Mouse (Mus musculus) kidney, embryonic 15.5 days (tissue): ENCODE results near the gene Cideb. TPM values are rescaled to one million over a fixed set of nuclear protein-coding genes. Genes with fewer than 3 reads are reported as not detected.

Experiments used
- ATAC-seq: fragments of 200-750 bp; cut with Nextera tagmentation; replicated peaks from 2 replicates; pipeline ENCODE4 v1.8.0; 2017; ENCODE audit warnings: moderate TSS enrichment; ENCODE audit not compliant: low FRiP score
- H3K27ac ChIP-seq: fragments of 300-500 bp; sonication (generic); 2 replicates; pipeline ENCODE4 v1.5.1; 2015; ENCODE audit warnings: mild to moderate bottlenecking, inconsistent platforms
- H3K27me3 ChIP-seq: fragments of 300-500 bp; sonication (generic); 2 replicates; pipeline ENCODE4 v1.6.1; 2015; ENCODE audit warnings: inconsistent platforms
- H3K36me3 ChIP-seq: fragments of 300-500 bp; sonication (generic); 2 replicates; pipeline ENCODE4 v1.6.1; 2015; ENCODE audit warnings: inconsistent platforms
- H3K4me1 ChIP-seq: fragments of 300-500 bp; sonication (generic); 2 replicates; pipeline ENCODE4 v1.6.1; 2015; ENCODE audit warnings: inconsistent platforms
- H3K4me2 ChIP-seq: fragments of 300-500 bp; sonication (generic); 2 replicates; pipeline ENCODE4 v1.6.1; 2015; ENCODE audit warnings: moderate library complexity, mild to moderate bottlenecking, inconsistent platforms
- H3K4me3 ChIP-seq: fragments of 300-500 bp; sonication (generic); replicated peaks from 2 replicates; pipeline ENCODE4 v1.5.1; 2015; ENCODE audit warnings: mild to moderate bottlenecking, inconsistent platforms
- H3K9ac ChIP-seq: fragments of 300-500 bp; sonication (generic); 2 replicates; pipeline ENCODE4 v1.6.1; 2015; ENCODE audit warnings: mild to moderate bottlenecking, inconsistent platforms
- H3K9me3 ChIP-seq: fragments of 300-500 bp; sonication (generic); replicated peaks from 2 replicates; pipeline ENCODE4 v1.6.1; 2016; ENCODE audit warnings: inconsistent platforms
- WGBS: fragments of 180-500 bp; shearing (Covaris S2); methylation state at CpG from one replicate; pipeline ENCODE4 v1.1.7; 2015; ENCODE audit warnings: mixed read lengths; 5-methylcytosine and 5-hydroxymethylcytosine counted together
- polyA plus RNA-seq: library from polyadenylated mRNA; unstranded; fragments of >200 nt; fragmentation: Nextera tagmentation; extraction: Ambion mirVana; gene quantifications from 2 replicates; pipeline ENCODE4 v1.2.1, GENCODE M21; 2015

Gene Cideb
- polyA plus RNA-seq: 10.0 and 11.2 TPM in 2 replicates

DNA sequence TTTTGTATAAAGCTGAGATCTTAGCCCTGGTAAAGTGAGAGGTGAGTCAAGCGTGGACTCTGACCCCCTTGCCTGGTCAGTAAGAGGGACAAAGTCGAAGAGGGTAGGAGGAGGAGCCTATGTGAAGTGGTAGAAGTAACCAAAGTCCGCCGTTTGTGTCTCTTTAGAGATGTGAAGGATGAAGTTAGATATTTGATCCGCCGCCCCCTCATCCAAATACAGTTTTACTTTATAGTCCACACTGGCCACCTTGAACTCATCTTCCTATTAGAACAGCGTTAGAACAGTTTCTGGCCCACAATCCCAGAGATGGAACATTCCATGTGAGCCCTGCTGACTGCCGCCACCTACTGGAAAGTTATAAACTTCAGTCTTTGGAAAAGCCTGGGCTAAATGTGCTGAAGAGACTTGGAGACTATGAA, at the start of gene Cideb:
Cideb (minus strand) TSS at position 96 of the 422 bp plus-strand sequence.
- peaks cover 25% of the 10 kb centered on the region for H3K27me3 ChIP-seq
- H3K9ac ChIP-seq: no peak within 1 kb of the TSS; the same call in 1 of the 2 replicates
- peak within 1 kb of the TSS; percentile 70 for H3K27ac ChIP-seq
- H3K4me3 ChIP-seq: peak within 1 kb of the TSS; percentile 15; the same call in 1 of the 2 replicates
- ATAC-seq: peak; percentile 40; the same call in 1 of the 2 replicates
- peaks cover 35% of the 10 kb centered on the region for H3K36me3 ChIP-seq
- H3K4me2 ChIP-seq: peak within 1 kb of the TSS; percentile 43
- H3K9me3 ChIP-seq: no peaks in the 10 kb centered on the region
- WGBS: 19% methylated on average over 8 of the region's 8 CpGs
- H3K4me1 ChIP-seq: peaks cover 38% of the 10 kb centered on the region

DNA sequence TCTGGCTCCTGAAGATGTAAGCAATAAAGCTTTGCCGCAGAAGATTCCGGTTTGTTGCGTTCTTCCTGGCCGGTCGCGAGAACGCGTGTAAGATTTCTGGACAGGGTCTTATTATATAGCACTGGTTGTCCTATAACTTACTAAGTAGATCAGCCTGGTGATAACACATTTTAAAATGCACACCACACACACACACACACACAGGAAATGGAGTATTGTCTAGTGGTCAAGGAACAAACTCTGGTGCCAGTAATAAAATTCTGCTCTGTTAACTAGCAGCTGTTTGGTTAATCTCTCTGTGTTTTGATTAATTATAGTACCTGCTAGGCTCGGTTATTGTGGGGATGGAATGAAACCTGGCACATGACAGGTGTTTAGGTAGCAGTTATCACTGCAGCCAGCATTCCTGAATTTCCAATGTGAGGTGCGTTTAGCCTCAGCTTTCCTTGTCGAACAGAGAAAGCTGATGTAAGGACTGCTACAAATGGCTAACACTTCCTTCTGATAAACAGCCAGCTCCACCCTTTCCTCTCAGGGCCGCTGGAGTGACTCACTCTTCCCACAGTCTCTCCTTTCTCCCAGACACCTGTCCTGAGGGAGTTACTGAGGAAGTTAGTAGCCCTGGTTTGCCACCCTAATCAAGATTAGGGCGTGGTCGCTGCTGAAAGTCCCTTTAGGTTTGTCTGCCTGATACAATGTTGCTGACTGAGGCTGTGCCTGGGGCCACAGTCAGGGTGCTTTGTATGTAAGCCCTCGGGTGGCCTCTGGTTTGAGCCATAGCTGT, 37.3 kb upstream of the Cideb start:
- WGBS: 71% methylated on average over 15 of the region's 15 CpGs

DNA sequence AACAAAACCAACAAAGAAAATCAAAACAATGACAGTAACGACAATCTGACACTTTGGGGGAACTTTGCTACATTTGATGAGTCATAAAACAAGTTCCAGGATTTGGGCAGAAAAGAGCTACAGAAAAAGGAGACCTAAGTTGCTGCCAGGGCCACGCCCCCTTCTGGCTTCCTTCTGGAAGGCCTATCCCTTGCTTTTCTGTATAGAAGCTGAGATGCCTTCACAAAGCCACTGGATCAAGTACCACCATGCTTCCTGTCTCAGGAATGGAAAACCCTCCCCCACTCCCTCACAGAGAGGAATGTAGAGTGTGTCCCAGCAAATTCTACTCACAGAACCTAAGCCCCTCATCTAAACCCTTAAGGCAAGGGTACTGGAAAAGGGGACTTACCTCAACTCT, 35.7 kb upstream of the Cideb start:
- H3K9me3 ChIP-seq: no peaks in the 10 kb centered on the region
- H3K4me2 ChIP-seq: no peak overlapping the region
- H3K36me3 ChIP-seq: no peaks in the 10 kb centered on the region
- WGBS: 45% methylated on average over 2 of the region's 2 CpGs
- H3K27ac ChIP-seq: no peak overlapping the region
- H3K4me3 ChIP-seq: no peak overlapping the region
- no peak overlapping the region for H3K9ac ChIP-seq
- H3K27me3 ChIP-seq: 0 out of 2 replicates have a peak, but pooled peaks cover 5% of the 10 kb centered on the region
- no peak for ATAC-seq
- peaks cover 11% of the 10 kb centered on the region for H3K4me1 ChIP-seq

More for the DNA sequence above, 37.3 kb upstream of the Cideb start:
- no peaks in the 10 kb centered on the region for H3K27me3 ChIP-seq
- no peak overlapping the region for H3K9ac ChIP-seq
- ATAC-seq: no peak
- H3K4me1 ChIP-seq: peaks cover 11% of the 10 kb centered on the region; the same call in 1 of the 2 replicates
- H3K4me3 ChIP-seq: no peak overlapping the region
- no peaks in the 10 kb centered on the region for H3K9me3 ChIP-seq
- no peaks in the 10 kb centered on the region for H3K36me3 ChIP-seq
- H3K4me2 ChIP-seq: no peak overlapping the region
- peak overlapping the region; percentile 22; the same call in 1 of the 2 replicates for H3K27ac ChIP-seq

DNA sequence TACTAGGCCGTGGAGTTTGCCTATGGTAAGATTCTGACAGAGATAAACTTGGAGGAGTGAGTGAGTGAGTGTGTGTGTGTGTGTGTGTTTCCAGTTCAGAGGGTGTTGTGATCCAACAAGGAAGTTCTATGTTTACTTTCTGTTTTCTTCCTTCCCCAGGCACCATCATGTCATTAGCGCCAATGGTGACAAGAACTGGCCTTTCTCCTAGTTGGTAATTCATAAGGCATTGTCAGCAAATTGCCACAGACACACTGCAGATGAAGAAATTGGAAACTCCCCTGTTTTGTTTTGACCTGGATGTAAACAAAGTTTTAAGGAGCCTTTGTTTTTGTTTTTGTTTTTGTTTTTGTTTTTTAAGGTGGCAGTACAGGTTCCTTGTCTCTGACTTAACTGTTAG, 35.2 kb upstream of the Cideb start:
- WGBS: 54% methylated on average over 2 of the region's 2 CpGs
- H3K4me1 ChIP-seq: peaks cover 16% of the 10 kb centered on the region
- H3K27me3 ChIP-seq: 0 out of 2 replicates have a peak, but pooled peaks cover 5% of the 10 kb centered on the region
- H3K4me2 ChIP-seq: no peak overlapping the region
- ATAC-seq: no peak
- H3K9ac ChIP-seq: no peak overlapping the region
- H3K4me3 ChIP-seq: no peak overlapping the region
- H3K36me3 ChIP-seq: no peaks in the 10 kb centered on the region
- no peaks in the 10 kb centered on the region for H3K9me3 ChIP-seq
- H3K27ac ChIP-seq: no peak overlapping the region

DNA sequence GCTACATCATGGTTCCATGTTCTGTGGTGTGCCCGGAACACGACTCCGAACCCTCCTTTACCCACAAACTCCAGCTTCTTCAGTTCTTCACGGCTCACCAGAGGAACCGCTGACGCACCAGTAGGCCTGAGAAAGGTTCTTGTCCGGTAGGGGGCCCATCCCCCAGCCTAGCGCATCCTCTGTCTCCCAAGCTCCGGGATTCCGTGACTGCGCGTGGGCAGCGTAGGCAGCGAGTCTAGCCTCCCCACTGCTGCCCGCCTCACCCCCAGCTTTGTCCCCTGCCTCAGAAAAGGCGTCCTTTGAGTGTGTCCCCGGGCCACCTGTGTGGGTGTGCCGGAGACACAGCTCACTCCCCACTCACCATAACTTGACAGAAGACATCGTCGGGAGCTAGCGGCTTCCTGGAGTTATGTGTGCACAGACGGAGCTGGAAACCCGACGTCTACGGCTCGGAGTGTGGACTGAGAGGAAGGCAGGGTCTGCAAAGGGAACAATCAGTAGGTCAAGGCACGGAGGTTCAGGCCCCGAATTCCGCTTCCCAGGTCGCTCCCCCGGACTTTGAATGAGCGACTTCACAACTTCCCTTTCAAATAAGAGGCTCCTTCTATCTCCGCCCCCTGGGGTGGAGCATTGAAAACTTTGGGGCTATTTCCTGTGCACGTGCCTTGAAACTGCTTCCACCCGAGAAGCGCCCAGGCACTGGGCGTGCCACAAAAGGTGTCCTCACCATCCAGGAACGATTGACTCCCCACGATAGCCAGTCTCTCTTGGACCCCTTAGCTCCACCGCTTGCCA, 30.2 kb upstream of the Cideb start, which contains the start of gene Ripk3:
Ripk3 (minus strand) TSS at position 610 of the 795 bp plus-strand sequence.
- Histone ChIP-seq H3K27ac (no peak within 1 kb of the TSS), H3K36me3 (no peaks in the 10 kb centered on the region), H3K9ac (peak within 1 kb of the TSS; percentile 40; the same call in 1 of the 2 replicates), H3K4me1 (peaks cover 31% of the 10 kb centered on the region), H3K4me3 (peak within 1 kb of the TSS; percentile 51), H3K9me3 (no peaks in the 10 kb centered on the region), H3K27me3 (peaks cover 34% of the 10 kb centered on the region), H3K4me2 (peak within 1 kb of the TSS; percentile 83)
- WGBS: 3% methylated on average over 40 of the region's 40 CpGs
- peak; percentile 19; the same call in 1 of the 2 replicates for ATAC-seq

DNA sequence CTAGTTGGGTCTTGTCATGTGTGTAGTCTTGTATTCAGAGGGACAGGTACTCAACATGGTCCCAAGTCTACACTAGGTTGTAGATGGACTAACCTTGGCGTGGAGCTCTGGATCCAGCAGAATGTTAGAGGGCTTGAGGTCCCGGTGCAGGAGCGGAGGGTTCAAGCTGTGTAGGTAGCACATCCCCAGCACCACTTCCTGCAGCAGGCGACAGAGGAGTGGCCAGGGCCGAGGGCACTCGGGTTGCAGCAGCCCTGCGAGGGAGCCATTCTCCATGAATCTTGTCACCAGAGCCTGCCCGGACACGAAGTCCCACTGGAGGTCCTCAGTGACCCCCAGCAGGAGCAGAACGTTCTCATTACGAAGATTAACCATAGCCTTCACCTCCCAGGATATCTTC, 29.5 kb upstream of the Cideb start:
- peaks cover 36% of the 10 kb centered on the region for H3K27me3 ChIP-seq
- H3K27ac ChIP-seq: no peak overlapping the region
- WGBS: 31% methylated on average over 11 of the region's 11 CpGs
- H3K4me3 ChIP-seq: peak overlapping the region; percentile 51
- H3K4me1 ChIP-seq: peaks cover 38% of the 10 kb centered on the region
- H3K36me3 ChIP-seq: no peaks in the 10 kb centered on the region
- no peaks in the 10 kb centered on the region for H3K9me3 ChIP-seq
- ATAC-seq: no peak
- peak overlapping the region; percentile 83 for H3K4me2 ChIP-seq
- H3K9ac ChIP-seq: 0 out of 2 replicates have a peak overlapping the region, but pooled peaks have one; percentile 40

DNA sequence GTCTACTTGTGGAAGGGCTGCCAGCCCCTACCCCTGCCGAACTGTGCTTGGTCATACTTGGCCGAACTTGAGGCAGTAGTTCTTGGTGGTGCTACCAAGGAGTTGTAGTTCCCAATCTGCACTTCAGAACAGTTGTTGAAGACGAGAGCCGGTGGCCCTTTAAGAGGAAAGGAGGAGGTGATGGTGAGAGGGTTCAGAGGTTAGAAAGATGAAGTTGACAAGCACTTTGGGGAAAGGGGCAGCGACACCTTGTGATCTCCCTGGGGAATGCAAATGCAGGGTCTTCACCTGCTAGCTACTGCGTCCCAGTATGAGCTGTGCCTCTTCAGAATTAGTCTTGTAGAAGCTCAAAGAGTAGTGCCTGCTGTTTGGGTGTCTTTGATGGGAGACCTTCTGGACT, 26.9 kb upstream of the Cideb start:
- ATAC-seq: no peak
- Histone ChIP-seq H3K4me3 (no peak overlapping the region), H3K9me3 (no peaks in the 10 kb centered on the region), H3K27ac (no peak overlapping the region), H3K4me1 (peaks cover 56% of the 10 kb centered on the region), H3K4me2 (no peak overlapping the region), H3K36me3 (no peaks in the 10 kb centered on the region), H3K9ac (no peak overlapping the region), H3K27me3 (peaks cover 50% of the 10 kb centered on the region)
- 31% methylated on average over 6 of the region's 6 CpGs for WGBS

DNA sequence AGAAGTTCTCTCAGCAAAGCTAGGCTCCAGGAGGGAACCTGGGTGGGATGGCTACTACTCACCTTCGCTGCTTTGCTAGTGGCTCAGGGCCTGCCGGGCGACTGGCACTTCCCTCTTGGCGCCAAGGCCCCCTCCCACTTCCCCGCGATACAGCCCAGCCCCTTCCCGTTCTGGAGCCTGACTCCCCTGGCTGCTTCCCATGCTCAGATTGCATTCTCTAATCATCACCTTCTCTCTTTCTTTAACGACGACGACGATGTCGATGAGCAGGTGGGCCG, 25.6 kb upstream of the Cideb start, which contains the start of gene Adcy4:
Adcy4 (minus strand) TSS at position 138 of the 278 bp plus-strand sequence.
- Histone ChIP-seq H3K9me3 (no peaks in the 10 kb centered on the region), H3K4me3 (peak within 1 kb of the TSS; percentile 51), H3K27me3 (peaks cover 45% of the 10 kb centered on the region), H3K36me3 (no peaks in the 10 kb centered on the region), H3K4me1 (peaks cover 56% of the 10 kb centered on the region), H3K4me2 (peak within 1 kb of the TSS; percentile 83), H3K9ac (peak within 1 kb of the TSS; percentile 50), H3K27ac (peak within 1 kb of the TSS; percentile 89)
- ATAC-seq: no peak
- WGBS: 4% methylated on average over 13 of the region's 13 CpGs

DNA sequence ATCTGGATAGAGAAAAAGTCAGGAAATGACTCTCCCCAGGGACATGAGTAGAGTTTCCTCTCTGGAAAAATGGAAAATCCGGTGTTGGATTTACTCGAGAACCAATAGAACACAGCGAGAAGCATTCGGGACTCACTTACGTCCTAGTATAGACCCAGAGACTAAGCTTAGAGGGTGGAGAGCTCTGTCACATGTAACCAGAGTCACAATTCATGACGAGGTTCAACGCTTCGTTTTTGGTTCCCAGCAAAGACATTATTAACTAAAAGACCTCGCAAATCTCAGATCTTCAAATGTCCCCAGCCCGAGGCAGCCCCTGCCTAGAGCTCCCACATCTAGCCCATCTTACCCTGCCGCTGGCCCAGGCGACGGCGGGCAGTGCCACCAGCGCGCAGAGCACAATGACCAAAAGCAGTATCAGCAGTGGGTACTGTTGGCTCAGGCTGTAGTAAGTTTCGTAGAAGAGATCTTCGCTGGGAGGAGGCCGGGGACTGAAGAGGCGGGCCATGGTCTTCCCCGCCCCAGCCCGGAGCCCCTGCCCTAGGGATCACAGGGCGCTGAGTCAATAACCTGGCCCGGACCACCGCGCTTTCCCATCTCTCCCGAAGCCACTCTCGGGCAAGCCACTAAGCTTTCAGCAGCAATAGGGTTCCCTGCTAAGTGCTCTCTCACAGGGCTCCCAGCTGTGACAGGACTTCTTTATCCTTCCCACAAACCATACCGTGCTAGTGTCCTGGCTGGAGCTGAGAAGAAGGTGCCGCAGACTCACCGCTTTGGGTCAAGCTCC, 25.1 kb upstream of the Cideb start:
- ATAC-seq: peak; percentile 50
- H3K4me2 ChIP-seq: peak overlapping the region; percentile 83
- H3K4me3 ChIP-seq: peak overlapping the region; percentile 51
- H3K27me3 ChIP-seq: peaks cover 45% of the 10 kb centered on the region
- H3K4me1 ChIP-seq: peaks cover 50% of the 10 kb centered on the region
- no peaks in the 10 kb centered on the region for H3K9me3 ChIP-seq
- 2% methylated on average over 31 of the region's 31 CpGs for WGBS
- H3K36me3 ChIP-seq: no peaks in the 10 kb centered on the region
- peak overlapping the region; percentile 50 for H3K9ac ChIP-seq
- peak overlapping the region; percentile 89 for H3K27ac ChIP-seq

DNA sequence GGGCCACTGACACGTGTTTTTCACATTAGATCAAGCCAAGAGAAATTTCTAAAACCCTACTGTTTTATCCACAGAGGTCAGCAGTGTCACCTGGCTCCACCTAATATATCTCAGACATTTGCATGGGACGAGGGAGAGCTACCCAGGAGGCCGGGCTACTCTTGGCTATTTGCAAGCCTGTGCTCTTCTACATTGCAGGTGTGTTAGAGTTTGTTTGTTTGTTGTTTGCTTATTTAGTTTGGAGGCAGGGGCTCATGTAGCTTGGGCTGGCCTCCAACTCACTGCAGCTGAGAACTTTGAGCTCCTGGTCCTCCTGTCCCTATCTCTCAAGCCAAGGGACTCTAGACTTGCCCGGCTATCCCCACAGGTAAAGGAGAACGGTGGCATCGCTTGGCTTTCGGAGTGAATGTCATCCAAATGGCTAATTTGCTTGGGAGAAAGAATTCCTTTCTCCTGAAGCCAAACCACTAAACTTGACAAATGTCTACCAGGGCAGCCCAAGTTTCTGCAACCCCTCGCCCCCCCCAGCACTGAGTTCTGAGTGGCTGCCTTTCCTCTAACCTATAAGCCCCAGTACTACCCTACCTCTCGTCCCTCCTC, 24.2 kb upstream of the Cideb start:
- Histone ChIP-seq H3K4me1 (peaks cover 45% of the 10 kb centered on the region), H3K4me3 (peak overlapping the region; percentile 51), H3K9ac (no peak overlapping the region), H3K27ac (peak overlapping the region; percentile 89), H3K27me3 (peaks cover 43% of the 10 kb centered on the region), H3K9me3 (no peaks in the 10 kb centered on the region), H3K36me3 (0 out of 2 replicates have a peak, but pooled peaks cover 2% of the 10 kb centered on the region), H3K4me2 (peak overlapping the region; percentile 83)
- ATAC-seq: no peak
- 43% methylated on average over 9 of the region's 9 CpGs for whole genome bisulfite sequencing

DNA sequence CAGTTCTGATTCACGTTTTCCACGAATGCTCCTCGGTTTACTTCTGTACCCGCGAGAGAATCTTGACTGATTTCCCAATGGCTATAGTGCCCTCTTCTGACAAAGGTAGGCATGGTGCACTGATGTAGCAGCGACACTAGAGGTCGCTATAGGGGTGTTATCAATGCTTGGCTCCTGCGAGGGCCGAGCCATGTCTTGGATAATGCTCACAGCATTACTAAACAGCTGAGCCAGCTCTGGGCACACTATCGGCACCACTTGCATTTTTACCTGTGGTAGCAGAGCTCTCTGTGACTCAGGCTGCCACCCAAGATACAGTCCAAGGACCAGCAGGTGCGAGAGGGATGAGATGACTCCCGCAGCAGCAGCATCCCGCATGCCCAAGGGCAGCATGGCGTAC, 23.1 kb upstream of the Cideb start:
- H3K4me1 ChIP-seq: peaks cover 48% of the 10 kb centered on the region
- H3K36me3 ChIP-seq: 0 out of 2 replicates have a peak, but pooled peaks cover 5% of the 10 kb centered on the region
- no peak overlapping the region for H3K9ac ChIP-seq
- H3K4me2 ChIP-seq: peak overlapping the region; percentile 83
- ATAC-seq: 0 out of 2 replicates have a peak, but pooled peaks have one; percentile 27
- H3K27ac ChIP-seq: no peak overlapping the region
- 0 out of 2 replicates have a peak overlapping the region, but pooled peaks have one; percentile 13 for H3K4me3 ChIP-seq
- WGBS: 17% methylated on average over 14 of the region's 14 CpGs
- H3K9me3 ChIP-seq: no peaks in the 10 kb centered on the region
- H3K27me3 ChIP-seq: peaks cover 36% of the 10 kb centered on the region
